Mouse (Mus musculus): ENCODE results near the gene Atp6v1f.

- TF ChIP-seq POLR2A (IDR thresholded peaks at IDR 0.05; ENCODE audit: control insufficient read depth, extremely low read depth, insufficient read depth, low read length, poor library complexity) (no peak), CTCF (IDR thresholded peaks at IDR 0.05; ENCODE audit: borderline replicate concordance, control insufficient read depth, extremely low read depth, insufficient read depth, low read length, poor library complexity) (no peak)
Observed at GRCm38 (mm10) chr6:29432676-29433037, 34.9 kb upstream of the Atp6v1f start.
